Mouse (Mus musculus): ENCODE results near the gene Mapk8ip2. TPM values are rescaled to one million over a fixed set of nuclear protein-coding genes. Genes with fewer than 3 reads are reported as not detected.
"Not testable (repeated sequence)": the region's sequence is repeated elsewhere in the genome, so short reads cannot be mapped to it uniquely, and the experiment has no call there.

Mapk8ip2 gene
- total and polyA plus RNA-seq, 3 experiments = 0.04 TPM; not detected in 2

DNA sequence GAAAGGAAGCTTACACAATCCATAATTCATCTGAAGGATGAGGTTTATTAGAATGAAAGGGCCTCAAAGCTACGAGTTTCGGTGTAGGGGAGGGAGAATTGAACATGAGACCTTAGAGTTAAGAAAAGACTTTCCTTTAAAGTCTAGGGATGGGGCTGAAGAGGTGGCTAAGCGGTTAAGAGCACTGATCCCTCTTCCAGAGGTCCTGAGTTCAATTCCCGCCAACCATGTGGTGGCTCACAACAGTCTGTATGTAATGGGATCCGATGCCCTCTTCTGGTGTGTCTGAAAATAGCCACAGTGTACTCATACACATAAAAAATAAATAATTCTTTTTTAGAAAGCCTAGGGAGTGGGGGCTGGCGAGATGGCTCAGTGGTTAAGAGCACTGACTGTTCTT lies 23.4 kb upstream of the Mapk8ip2 start:
- dilution Hi-C loops (cut with MboI; ENCODE audit: extremely low pct_ligation_motif_present, extremely low pct_unique_long_range_greater_than_20kb, low sequenced_read_pairs) (no loop called here), in situ Hi-C loops (cut with MboI; ENCODE audit: low pct_ligation_motif_present, low pct_unique_long_range_greater_than_20kb, low sequenced_read_pairs) (no loop called here)
- H3K9me3 ChIP-seq (replicated peaks; ENCODE audit: low read length) = no peaks in the 10 kb centered on the region
- peak overlapping the region; percentile 59 to 90 (median 80) for H3K4me3 ChIP-seq (replicated peaks in 1 of 3; ENCODE audit: low read depth in 2 of 3, low read length in 2 of 3, poor library complexity in 1 of 3)
- TF ChIP-seq ELF1 (IDR thresholded peaks at IDR 0.05; ENCODE audit: low read depth, low read length) (no peak), CTCF (conservative IDR thresholded peaks at IDR 0.05 in 1 of 2, IDR thresholded peaks at IDR 0.05 in 1 of 2; ENCODE audit: low read depth in 2 of 2, low read length in 2 of 2) (peak in 1 of 2 experiments; percentile 40; a peak in 2 of 4 replicates)
- peaks cover 21 to 30% of the 10 kb centered on the region in 2 experiments for H3K36me3 ChIP-seq (replicated peaks in 1 of 2; ENCODE audit: control insufficient read depth in 1 of 2, insufficient read depth in 1 of 2, low read length in 1 of 2)
- H3K9ac ChIP-seq (ENCODE audit: insufficient read depth, low read depth) = peak overlapping the region; percentile 80
- no peaks in the 10 kb centered on the region for H3K27me3 ChIP-seq (replicated peaks)
- H3K4me1 ChIP-seq (ENCODE audit: control insufficient read depth in 1 of 2, insufficient read depth in 2 of 2) = peaks cover 0 to 14% of the 10 kb centered on the region in 2 experiments; a peak in 2 of 4 replicates
- peak; percentile 48 for DNase-seq (ENCODE audit: extremely low read depth)
- peak overlapping the region; percentile 72 for H3K4me2 ChIP-seq (ENCODE audit: insufficient read depth, low read depth, poor library complexity, severe bottlenecking)
- peaks cover 12% of the 10 kb centered on the region for H3K79me2 ChIP-seq (replicated peaks; ENCODE audit: control insufficient read depth, extremely low read depth, insufficient read depth, poor library complexity, severe bottlenecking)
- peak overlapping the region; percentile 76 for H3K27ac ChIP-seq (ENCODE audit: insufficient read depth, low read depth)

GRCm38 (mm10) chr15:89430771-89431170 lies 22.9 kb upstream of the Mapk8ip2 start:
- H3K27ac ChIP-seq (ENCODE audit: insufficient read depth, low read depth); H3K9me3 ChIP-seq (replicated peaks; ENCODE audit: low read length); in situ Hi-C loops (cut with MboI; ENCODE audit: low pct_ligation_motif_present, low pct_unique_long_range_greater_than_20kb, low sequenced_read_pairs); H3K27me3 ChIP-seq (replicated peaks); dilution Hi-C loops (cut with MboI; ENCODE audit: extremely low pct_ligation_motif_present, extremely low pct_unique_long_range_greater_than_20kb, low sequenced_read_pairs): not testable (repeated sequence)
- H3K4me1 ChIP-seq (ENCODE audit: control insufficient read depth in 1 of 2, insufficient read depth in 2 of 2) = peaks cover 0 to 14% of the 10 kb centered on the region in 2 experiments; a peak in 2 of 4 replicates
- DNase-seq (ENCODE audit: extremely low read depth) = peak; percentile 18
- peaks cover 12% of the 10 kb centered on the region for H3K79me2 ChIP-seq (replicated peaks; ENCODE audit: control insufficient read depth, extremely low read depth, insufficient read depth, poor library complexity, severe bottlenecking)
- H3K4me2 ChIP-seq (ENCODE audit: insufficient read depth, low read depth, poor library complexity, severe bottlenecking) = peak overlapping the region; percentile 59
- peak overlapping the region; percentile 37 for H3K9ac ChIP-seq (ENCODE audit: insufficient read depth, low read depth)
- peak; percentile 68 for TF ChIP-seq ZNF384 (IDR thresholded peaks at IDR 0.05; ENCODE audit: low read depth, low read length)
- TF ChIP-seq CTCF (conservative IDR thresholded peaks at IDR 0.05 in 1 of 2, IDR thresholded peaks at IDR 0.05 in 1 of 2; ENCODE audit: low read depth in 2 of 2, low read length in 2 of 2) = peak in 1 of 2 experiments; percentile 19; a peak in 1 of 4 replicates
- peak overlapping the region; percentile 59 to 90 (median 80) for H3K4me3 ChIP-seq (replicated peaks in 1 of 3; ENCODE audit: low read depth in 2 of 3, low read length in 2 of 3, poor library complexity in 1 of 3)
- peaks cover 17 to 25% of the 10 kb centered on the region in 2 experiments for H3K36me3 ChIP-seq (replicated peaks in 1 of 2; ENCODE audit: control insufficient read depth in 1 of 2, insufficient read depth in 1 of 2, low read length in 1 of 2)

DNA sequence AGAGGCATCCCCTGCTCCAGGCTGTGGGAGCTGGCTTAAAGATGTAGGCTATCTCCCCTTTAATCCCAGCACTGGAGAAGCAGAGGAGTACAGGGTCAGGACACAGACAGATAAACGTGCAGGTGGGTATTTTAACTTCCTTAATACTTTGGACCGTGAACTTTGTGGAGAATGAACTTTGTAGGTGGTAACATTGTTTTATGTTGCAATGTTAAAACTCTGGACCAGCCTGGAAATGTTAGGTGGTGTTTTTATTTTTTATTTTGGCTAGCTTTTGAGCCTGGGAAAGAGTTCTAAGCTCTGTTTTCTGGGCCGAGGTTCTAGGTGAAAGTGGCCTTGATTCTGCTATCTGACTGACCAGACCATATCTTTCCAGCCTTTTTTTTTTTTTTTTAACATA lies 22.4 kb upstream of the Mapk8ip2 start:
- no peak for DNase-seq (ENCODE audit: extremely low read depth)
- peaks cover 13 to 20% of the 10 kb centered on the region in 2 experiments for H3K36me3 ChIP-seq (replicated peaks in 1 of 2; ENCODE audit: control insufficient read depth in 1 of 2, insufficient read depth in 1 of 2, low read length in 1 of 2)
- peak overlapping the region; percentile 37 for H3K9ac ChIP-seq (ENCODE audit: insufficient read depth, low read depth)
- dilution Hi-C loops (cut with MboI; ENCODE audit: extremely low pct_ligation_motif_present, extremely low pct_unique_long_range_greater_than_20kb, low sequenced_read_pairs) = no loop called here
- peaks cover 0 to 14% of the 10 kb centered on the region in 2 experiments; a peak in 2 of 4 replicates for H3K4me1 ChIP-seq (ENCODE audit: control insufficient read depth in 1 of 2, insufficient read depth in 2 of 2)
- H3K27ac ChIP-seq (ENCODE audit: insufficient read depth, low read depth) = no peak overlapping the region
- H3K4me3 ChIP-seq (replicated peaks in 1 of 3; ENCODE audit: low read depth in 2 of 3, low read length in 2 of 3, poor library complexity in 1 of 3) = peak overlapping the region in 1 of 3 experiments; percentile 35
- in situ Hi-C loops (cut with MboI; ENCODE audit: low pct_ligation_motif_present, low pct_unique_long_range_greater_than_20kb, low sequenced_read_pairs) = no loop called here
- peaks cover 12% of the 10 kb centered on the region for H3K79me2 ChIP-seq (replicated peaks; ENCODE audit: control insufficient read depth, extremely low read depth, insufficient read depth, poor library complexity, severe bottlenecking)
- TF ChIP-seq ZMIZ1 (IDR thresholded peaks at IDR 0.05; ENCODE audit: low read depth, low read length) (no peak), ZNF384 (IDR thresholded peaks at IDR 0.05; ENCODE audit: low read depth, low read length) (0 out of 2 replicates have a peak, but pooled peaks have one; percentile 7), ZC3H11A (IDR thresholded peaks at IDR 0.05; ENCODE audit: low read depth, low read length) (no peak), EP300 (IDR thresholded peaks at IDR 0.05; ENCODE audit: low read length) (no peak), USF2 (conservative IDR thresholded peaks at IDR 0.05; ENCODE audit: low read depth, low read length) (no peak)
- H3K9me3 ChIP-seq (replicated peaks; ENCODE audit: low read length) = no peaks in the 10 kb centered on the region
- peak overlapping the region; percentile 59 for H3K4me2 ChIP-seq (ENCODE audit: insufficient read depth, low read depth, poor library complexity, severe bottlenecking)
- H3K27me3 ChIP-seq (replicated peaks) = no peaks in the 10 kb centered on the region
